Mouse (Mus musculus) heart, embryonic 16.5 days (tissue): ENCODE results near the gene Snx5. TPM values are rescaled to one million over a fixed set of nuclear protein-coding genes. Genes with fewer than 3 reads are reported as not detected.

Experiments
- ATAC-seq: fragments of 200-750 bp; cut with Nextera tagmentation; replicated peaks from 2 replicates; pipeline ENCODE4 v1.8.0; 2017; ENCODE audit warnings: moderate number of reproducible peaks; ENCODE audit not compliant: insufficient read depth, low FRiP score; ENCODE audit errors: extremely low read depth
- H3K27ac ChIP-seq: fragments of 300-500 bp; sonication (generic); 2 replicates; pipeline ENCODE4 v1.5.1; 2014; ENCODE audit warnings: mild to moderate bottlenecking, low read length, control low read depth, moderate library complexity
- H3K27me3 ChIP-seq: fragments of 300-500 bp; sonication (generic); 2 replicates; pipeline ENCODE4 v1.6.1; 2014; ENCODE audit warnings: low read length, mixed read lengths; ENCODE audit not compliant: control insufficient read depth, insufficient read depth
- H3K36me3 ChIP-seq: fragments of 300-500 bp; sonication (generic); 2 replicates; pipeline ENCODE4 v1.6.1; 2014; ENCODE audit not compliant: control insufficient read depth, insufficient read depth
- H3K4me1 ChIP-seq: fragments of 300-500 bp; sonication (generic); 2 replicates; pipeline ENCODE4 v1.6.1; 2014; ENCODE audit warnings: low read length, mixed read lengths; ENCODE audit not compliant: control insufficient read depth, insufficient read depth
- H3K4me2 ChIP-seq: fragments of 300-500 bp; sonication (generic); 2 replicates; pipeline ENCODE4 v1.6.1; 2014; ENCODE audit warnings: low read depth, mild to moderate bottlenecking, control low read depth, low read length
- H3K4me3 ChIP-seq: fragments of 300-500 bp; sonication (generic); 2 replicates; pipeline ENCODE4 v1.5.1; 2014; ENCODE audit warnings: mild to moderate bottlenecking, control low read depth, low read length
- H3K9ac ChIP-seq: fragments of 300-500 bp; sonication (generic); 2 replicates; pipeline ENCODE4 v1.6.1; 2014; ENCODE audit warnings: low read length, control low read depth
- H3K9me3 ChIP-seq: fragments of 300-500 bp; sonication (generic); replicated peaks from 2 replicates; pipeline ENCODE4 v1.6.1; 2016; ENCODE audit warnings: low read length; ENCODE audit not compliant: control insufficient read depth
- WGBS: fragments of 180-500 bp; shearing (Covaris S2); extraction: QIAGEN DNeasy Blood & Tissue Kit; methylation state at CpG from one replicate; pipeline ENCODE4 v1.1.7; 2014; 5-methylcytosine and 5-hydroxymethylcytosine counted together
- polyA plus RNA-seq: library from polyadenylated mRNA; unstranded; fragments of >200 nt; fragmentation: Nextera tagmentation; extraction: Ambion mirVana; gene quantifications from 2 replicates; pipeline ENCODE4 v1.2.1, GENCODE M21; 2015

The Snx5 gene
- polyA plus RNA-seq, 1 experiment from 2014 or later: 95.3 TPM

DNA sequence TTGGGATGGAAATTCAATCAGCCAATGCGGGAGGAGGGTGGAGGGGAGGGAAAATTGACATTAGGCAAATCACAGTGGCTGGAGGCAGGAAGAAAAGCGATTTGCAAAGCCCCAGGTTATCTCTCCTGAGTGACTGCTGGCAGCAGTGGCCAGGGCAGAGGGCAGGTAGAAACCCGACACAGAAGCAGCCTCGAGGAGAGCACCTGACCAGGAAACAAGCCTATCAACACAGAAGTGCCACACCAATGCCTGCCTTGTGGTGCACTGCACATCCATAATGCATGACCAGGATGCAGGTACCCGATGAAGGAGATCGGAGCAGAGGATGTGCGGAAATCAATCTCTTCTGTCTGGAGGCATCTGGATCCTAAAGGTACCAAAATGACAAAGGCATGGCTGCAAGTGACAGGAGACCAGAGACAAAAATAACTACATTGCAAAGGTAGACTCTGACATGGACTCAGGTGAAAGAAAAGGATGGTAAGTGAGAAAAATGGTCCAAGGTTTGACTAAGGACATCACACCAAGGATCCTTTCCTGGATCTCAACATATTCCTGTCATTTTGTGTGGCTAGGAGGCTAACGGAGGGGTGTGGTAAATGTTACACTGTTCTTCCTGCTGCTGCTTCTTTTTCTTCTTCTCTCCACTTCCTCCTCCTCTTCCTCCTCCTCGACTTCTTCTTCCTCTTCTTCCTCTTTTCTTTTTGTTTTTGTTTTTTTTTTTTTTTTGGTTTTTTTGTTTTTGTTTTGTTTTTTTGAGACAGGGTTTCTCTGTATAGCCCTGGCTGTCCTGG is 33.7 kb downstream of the Snx5 start:
- no peaks in the 10 kb centered on the region for H3K36me3 ChIP-seq
- H3K27ac ChIP-seq: no peak overlapping the region
- H3K4me3 ChIP-seq: no peak overlapping the region
- ATAC-seq: no peak
- 57% methylated on average over 9 of the region's 9 CpGs for WGBS
- H3K4me2 ChIP-seq: no peak overlapping the region
- H3K27me3 ChIP-seq: no peaks in the 10 kb centered on the region
- no peaks in the 10 kb centered on the region for H3K4me1 ChIP-seq
- peaks cover 5% of the 10 kb centered on the region; the same call in 1 of the 2 replicates for H3K9me3 ChIP-seq
- H3K9ac ChIP-seq: no peak overlapping the region

DNA sequence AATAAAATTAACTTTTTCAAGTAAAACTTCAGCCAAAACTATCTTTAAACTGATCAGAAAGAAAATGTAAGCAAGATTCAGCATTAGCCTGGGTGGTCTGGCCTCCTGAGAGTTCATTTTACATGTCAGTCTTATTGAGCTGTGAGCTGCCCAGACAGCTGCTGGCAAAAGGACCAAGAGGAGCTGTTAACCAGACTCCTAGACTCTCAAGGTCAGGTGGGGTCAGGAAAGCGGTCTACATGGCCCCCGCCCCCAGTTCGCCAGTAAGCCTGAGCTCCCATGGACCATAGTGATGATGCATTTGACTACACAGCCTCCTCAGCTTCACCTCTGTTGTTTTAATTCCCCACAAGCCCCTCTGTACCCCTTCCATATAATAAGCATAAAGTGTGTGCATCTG is 34.9 kb downstream of the Snx5 start:
- Histone ChIP-seq H3K9ac (no peak overlapping the region), H3K4me1 (no peaks in the 10 kb centered on the region; the same call in 1 of the 2 replicates), H3K4me3 (no peak overlapping the region), H3K9me3 (peaks cover 5% of the 10 kb centered on the region; the same call in 1 of the 2 replicates), H3K27ac (no peak overlapping the region), H3K4me2 (no peak overlapping the region), H3K27me3 (no peaks in the 10 kb centered on the region), H3K36me3 (no peaks in the 10 kb centered on the region)
- 65% methylated on average over 3 of the region's 3 CpGs for WGBS
- no peak for ATAC-seq

- Histone ChIP-seq H3K9ac (no peak overlapping the region), H3K36me3 (no peaks in the 10 kb centered on the region), H3K4me1 (no peaks in the 10 kb centered on the region; the same call in 1 of the 2 replicates), H3K27me3 (no peaks in the 10 kb centered on the region), H3K9me3 (peaks cover 5% of the 10 kb centered on the region; the same call in 1 of the 2 replicates), H3K4me2 (no peak overlapping the region), H3K27ac (no peak overlapping the region), H3K4me3 (no peak overlapping the region)
- 74% methylated on average over 3 of the region's 3 CpGs for WGBS
- no peak for ATAC-seq
These were observed 37.2 kb downstream of the Snx5 start for GRCm38 (mm10) chr2:144233534-144233933.

DNA sequence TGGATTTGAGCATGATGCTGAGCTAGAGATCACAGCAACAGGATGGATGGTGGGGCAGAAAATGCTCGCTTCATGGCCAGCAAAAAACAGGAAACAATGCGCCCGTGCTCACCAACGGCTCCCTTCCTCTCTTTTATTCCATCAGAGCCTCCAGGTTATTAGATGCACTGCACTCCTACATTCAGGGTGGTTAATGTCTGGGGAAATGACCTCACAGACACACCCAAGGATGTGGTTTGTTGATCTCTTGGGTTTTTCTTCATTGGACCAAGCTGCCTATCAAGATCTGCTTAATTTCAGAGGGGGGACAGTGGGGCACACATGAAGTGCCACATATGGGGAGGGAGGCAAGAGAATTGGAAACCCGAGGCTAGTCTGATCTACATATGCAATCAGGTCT is 39.6 kb downstream of the Snx5 start:
- 59% methylated on average over 5 of the region's 5 CpGs for WGBS
- ATAC-seq: no peak
- H3K4me1 ChIP-seq: no peaks in the 10 kb centered on the region; the same call in 1 of the 2 replicates
- H3K4me2 ChIP-seq: no peak overlapping the region
- peaks cover 5% of the 10 kb centered on the region; the same call in 1 of the 2 replicates for H3K9me3 ChIP-seq
- H3K36me3 ChIP-seq: no peaks in the 10 kb centered on the region
- no peaks in the 10 kb centered on the region for H3K27me3 ChIP-seq
- no peak overlapping the region for H3K9ac ChIP-seq
- no peak overlapping the region for H3K4me3 ChIP-seq
- no peak overlapping the region for H3K27ac ChIP-seq

DNA sequence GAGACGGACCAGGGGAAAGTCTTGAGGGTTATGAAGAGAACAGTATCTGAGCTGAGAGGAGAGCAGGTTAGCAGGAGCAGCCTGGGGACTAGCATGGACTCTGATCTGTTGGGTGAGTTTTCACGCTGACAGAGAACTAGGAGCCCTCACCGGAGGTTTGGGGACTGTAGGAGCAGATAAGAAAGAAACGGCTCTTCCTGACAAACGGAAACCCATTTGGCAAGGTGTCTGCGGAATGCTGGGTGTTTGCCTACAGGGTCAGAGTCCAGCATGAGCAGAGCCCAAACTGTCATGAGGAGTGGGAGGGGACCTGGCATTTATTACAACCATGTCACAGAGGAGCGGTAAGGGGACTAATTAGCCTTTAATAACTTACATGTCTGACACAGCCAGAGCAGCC is 40.2 kb downstream of the Snx5 start:
- WGBS: 14% methylated on average over 7 of the region's 7 CpGs
- H3K4me1 ChIP-seq: no peaks in the 10 kb centered on the region; the same call in 1 of the 2 replicates
- H3K27ac ChIP-seq: no peak overlapping the region
- no peaks in the 10 kb centered on the region for H3K36me3 ChIP-seq
- peaks cover 5% of the 10 kb centered on the region; the same call in 1 of the 2 replicates for H3K9me3 ChIP-seq
- no peak for ATAC-seq
- no peaks in the 10 kb centered on the region for H3K27me3 ChIP-seq
- H3K4me3 ChIP-seq: no peak overlapping the region
- H3K9ac ChIP-seq: no peak overlapping the region
- no peak overlapping the region for H3K4me2 ChIP-seq

DNA sequence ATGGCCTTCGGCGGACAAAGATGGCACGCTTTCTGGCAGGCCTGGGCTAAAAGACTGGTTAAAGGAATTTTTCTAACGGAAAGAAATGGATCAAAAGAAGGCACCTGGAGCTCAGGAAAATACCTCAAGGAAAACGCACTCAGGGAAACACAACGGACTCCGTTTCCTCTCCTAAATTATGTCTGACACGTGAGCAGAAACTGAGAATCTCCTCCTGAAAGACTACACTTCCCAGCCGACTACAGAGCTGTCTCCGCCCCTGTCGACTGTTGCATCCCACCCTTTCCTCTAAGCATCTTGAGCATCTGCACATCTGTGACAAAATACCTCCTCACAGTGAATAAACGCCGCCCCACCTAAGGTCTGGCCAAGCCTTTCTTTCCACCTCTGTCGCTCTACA is 41.1 kb downstream of the Snx5 start:
- Histone ChIP-seq H3K4me3 (no peak overlapping the region), H3K36me3 (no peaks in the 10 kb centered on the region), H3K9me3 (peaks cover 3% of the 10 kb centered on the region; the same call in 1 of the 2 replicates), H3K27ac (no peak overlapping the region), H3K4me2 (no peak overlapping the region), H3K9ac (no peak overlapping the region), H3K27me3 (no peaks in the 10 kb centered on the region), H3K4me1 (no peaks in the 10 kb centered on the region; the same call in 1 of the 2 replicates)
- no peak for ATAC-seq
- WGBS: 88% methylated on average over 14 of the region's 14 CpGs

DNA sequence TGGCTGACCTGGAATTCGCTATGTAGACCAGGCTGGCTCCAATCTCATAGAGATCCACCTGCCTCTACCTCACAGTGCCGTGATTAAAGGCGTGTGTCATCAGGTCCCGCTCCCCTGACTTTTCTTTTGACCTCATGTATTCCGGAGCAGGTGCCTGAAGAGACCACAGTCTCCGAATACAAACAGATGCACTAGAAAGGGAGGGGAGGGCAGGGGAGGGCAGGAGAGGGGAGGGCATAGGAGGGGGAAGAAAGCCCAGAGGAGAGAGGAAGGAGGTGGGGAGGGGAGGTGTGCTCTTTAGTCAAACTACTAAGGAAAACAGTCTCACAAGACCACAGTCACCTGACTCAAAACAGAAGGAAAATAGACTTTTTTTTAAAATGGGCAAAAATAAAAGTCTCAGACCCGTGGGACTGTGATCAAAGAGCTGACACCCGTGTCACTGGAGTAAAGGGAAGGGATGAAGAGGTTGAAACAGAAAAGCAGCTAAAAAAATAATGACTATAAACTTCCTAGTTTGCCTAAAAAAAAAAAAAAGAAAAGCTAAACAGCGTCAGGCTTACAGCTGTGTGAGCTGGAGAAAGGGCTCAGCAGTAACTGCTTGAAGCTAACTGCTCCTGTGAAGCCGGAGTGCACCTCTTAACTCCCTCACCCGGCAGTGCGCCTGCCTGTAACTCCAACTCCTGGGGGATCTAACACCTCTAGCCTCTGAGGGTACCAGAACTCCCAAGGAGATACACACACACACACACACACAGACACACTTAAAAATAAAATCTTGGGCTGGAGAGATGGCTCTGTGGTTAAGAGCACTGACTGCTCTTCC is 42.0 kb downstream of the Snx5 start:
- no peaks in the 10 kb centered on the region; the same call in 1 of the 2 replicates for H3K4me1 ChIP-seq
- peak; percentile 31; the same call in 1 of the 2 replicates for ATAC-seq
- H3K27me3 ChIP-seq: no peaks in the 10 kb centered on the region
- H3K9me3 ChIP-seq: no peaks in the 10 kb centered on the region
- 0 out of 2 replicates have a peak overlapping the region, but pooled peaks have one; percentile 32 for H3K27ac ChIP-seq
- H3K36me3 ChIP-seq: no peaks in the 10 kb centered on the region
- no peak overlapping the region for H3K4me2 ChIP-seq
- 79% methylated on average over 12 of the region's 12 CpGs for WGBS
- H3K9ac ChIP-seq: no peak overlapping the region
- no peak overlapping the region for H3K4me3 ChIP-seq

DNA sequence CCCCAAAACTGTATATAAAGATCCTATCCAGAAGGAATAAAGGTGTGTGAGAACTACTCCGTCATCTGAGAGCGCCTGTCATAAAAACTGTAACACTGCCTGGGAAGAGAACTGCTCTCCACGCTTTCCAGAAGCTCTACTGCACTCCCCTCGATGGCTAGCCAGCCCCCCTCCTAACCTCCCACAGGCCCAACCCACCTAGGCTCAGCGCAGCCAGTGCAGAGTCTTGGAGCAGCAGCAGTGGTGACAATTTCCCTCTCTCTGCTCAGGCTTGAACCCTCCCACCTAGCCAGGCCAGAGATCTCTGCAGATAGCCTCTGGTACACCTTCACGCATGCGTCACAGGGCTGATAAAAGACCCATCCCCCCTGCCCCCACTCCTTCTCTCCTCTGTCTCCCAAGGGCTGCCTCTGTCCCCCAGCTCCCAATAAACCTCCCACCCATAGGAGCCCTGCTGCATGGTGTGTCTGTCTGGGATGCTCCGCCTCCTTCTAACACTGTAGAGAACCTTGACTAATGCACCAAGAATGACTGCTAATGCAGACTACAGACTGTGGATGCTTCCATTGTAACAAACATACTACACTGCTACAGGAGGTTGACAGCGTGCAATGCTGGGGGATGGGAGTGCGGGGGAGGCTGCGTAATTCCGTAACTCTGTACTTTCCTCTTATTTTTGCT is 43.7 kb downstream of the Snx5 start:
- no peaks in the 10 kb centered on the region for H3K36me3 ChIP-seq
- no peak for ATAC-seq
- H3K27ac ChIP-seq: no peak overlapping the region
- H3K9me3 ChIP-seq: no peaks in the 10 kb centered on the region
- no peak overlapping the region for H3K9ac ChIP-seq
- WGBS: 78% methylated on average over 12 of the region's 12 CpGs
- no peaks in the 10 kb centered on the region; the same call in 1 of the 2 replicates for H3K4me1 ChIP-seq
- no peak overlapping the region for H3K4me2 ChIP-seq
- H3K4me3 ChIP-seq: no peak overlapping the region
- H3K27me3 ChIP-seq: no peaks in the 10 kb centered on the region
